Mouse (Mus musculus) induced T-regulatory cell, adult 2 months (primary cell): Measurements from ENCODE around the gene Gnao1.

Experiments
- DNase-seq: peaks from one replicate; pipeline ENCODE4 v3.0.0-alpha.2; 2012; ENCODE audit warnings: low read depth

Gnao1 gene

DNA sequence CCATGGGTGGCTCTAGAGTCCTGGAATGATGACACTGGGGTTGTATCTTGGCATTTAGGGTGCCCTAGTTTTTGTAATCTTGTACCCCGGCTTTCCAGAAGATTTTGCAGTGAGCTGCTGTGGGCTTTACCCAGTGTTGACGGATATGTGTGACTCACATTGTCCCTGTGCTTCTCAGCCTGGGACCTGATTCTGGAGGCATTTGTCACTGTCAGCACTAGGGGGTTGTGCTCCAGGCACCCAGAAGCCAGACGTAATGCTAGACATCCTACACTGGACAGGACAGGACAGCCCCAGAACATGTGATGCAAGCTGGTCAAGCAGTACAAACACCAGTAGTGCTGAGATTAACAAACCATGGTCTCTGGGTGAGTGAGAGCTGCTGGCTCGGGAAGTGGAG is 136.0 kb downstream of the Gnao1 start:
- no peak for DNase-seq

DNA sequence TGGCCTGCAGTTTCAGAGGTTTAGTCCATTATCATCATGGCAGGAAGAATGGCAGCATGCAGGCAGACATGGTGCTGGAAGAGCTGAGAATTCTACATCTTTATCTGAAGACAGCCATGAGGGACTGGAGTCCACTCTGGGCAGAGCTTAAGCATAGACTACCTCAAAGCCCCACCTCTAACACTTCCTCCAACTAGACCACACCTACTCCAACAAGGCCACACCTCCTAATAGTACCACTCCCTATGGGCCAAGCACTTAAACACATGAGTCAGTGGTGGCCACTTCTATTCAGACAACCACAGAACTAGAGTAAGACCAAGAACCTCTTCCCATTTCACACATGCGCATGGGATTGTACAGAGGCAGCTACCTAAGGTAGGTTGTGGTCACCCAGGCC is 136.6 kb downstream of the Gnao1 start:
- DNase-seq: no peak

DNA sequence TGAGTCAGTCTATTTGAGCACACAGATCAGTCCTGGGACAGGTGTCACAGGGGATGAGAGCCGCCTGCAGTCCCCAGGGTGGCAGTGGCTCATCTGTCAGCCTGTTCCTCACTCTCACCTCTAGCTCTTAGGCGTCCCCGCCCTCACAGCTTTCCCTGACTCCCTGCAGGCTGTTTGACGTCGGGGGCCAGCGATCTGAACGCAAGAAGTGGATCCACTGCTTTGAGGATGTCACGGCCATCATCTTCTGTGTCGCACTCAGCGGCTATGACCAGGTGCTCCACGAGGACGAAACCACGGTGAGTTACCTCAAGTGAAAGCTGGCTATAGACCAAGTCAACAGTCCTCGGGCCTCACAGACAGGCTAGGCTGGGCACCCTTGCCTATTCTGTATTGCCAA is 140.4 kb downstream of the Gnao1 start:
- DNase-seq: no peak

DNA sequence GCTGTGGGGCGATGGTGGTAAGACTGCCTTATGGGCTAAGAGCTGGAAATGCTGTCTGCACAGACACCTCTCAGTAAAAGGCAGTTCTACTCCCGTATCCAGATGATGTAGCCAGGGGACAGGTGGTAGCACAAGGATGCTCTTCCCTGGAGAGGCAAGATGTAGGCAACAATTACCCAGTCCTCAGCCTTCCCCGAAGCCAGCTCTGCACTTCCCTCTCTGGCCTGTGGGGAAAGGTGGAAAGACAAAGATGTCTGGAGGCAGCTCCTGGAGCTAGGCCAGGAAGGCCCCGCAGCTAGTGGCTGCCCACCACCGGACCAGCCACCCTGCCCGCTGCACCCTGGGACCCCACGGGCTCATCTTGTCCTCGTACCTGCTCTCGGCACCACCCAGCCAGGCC is 142.7 kb downstream of the Gnao1 start:
- no peak for DNase-seq

DNA sequence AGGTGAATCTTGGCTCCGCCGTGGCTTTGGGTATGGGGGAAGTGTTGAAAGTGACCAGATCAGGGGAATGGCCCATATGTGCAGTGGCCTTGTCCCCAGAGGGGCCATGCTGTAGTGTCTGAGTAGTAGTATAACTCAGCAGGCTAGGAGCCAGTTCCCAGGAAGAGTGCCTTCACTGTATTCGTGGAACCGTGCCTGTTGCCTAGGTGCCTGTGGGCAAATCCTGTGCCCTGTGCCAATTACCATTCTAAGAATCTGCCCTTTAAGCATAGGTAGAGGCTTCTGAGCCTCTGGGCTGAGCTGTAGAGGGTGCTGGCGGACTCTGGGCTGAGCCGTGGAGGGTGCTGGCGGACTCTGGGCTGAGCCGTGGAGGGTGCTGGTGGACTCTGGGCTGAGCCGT is 148.6 kb downstream of the Gnao1 start:
- DNase-seq: no peak

DNA sequence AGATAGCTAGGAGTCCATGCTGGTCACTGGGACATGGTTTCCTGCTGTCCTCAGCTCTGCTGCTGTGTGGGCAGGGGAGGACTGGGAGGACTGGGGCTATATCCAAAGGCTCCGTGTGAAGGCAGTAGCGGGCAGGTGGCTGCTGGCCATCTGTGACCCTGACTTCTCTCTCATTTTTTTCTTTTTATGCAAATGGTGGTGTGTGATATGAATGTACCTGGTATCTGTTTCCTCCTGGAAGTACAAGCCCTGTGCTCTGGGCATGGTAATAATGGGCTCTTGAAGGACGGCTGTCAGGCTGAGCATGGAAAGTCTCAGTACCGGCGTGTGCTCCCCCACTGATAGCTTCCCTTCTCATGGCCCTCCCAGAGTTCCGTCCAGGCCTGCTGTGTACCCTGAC is 151.1 kb downstream of the Gnao1 start:
- DNase-seq: no peak

DNA sequence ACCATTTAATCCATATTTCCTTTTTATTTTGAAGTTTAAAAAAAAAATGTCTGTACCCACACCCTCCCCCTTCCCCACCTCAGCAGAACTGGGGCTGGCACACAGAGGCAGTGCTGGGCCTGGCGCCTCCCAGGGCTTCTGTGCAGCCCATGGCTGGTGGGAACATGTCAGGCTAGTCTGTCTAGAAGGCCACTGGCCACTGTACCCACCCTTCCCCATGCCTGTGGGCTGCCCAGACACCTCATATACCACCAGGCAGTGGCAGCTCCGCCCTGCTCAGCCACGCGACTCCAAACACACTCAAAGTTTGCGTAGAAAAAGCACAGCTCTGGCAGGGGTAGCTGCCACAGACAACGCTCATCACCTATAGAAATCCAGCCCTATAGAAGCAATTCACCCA is 158.5 kb downstream of the Gnao1 start:
- DNase-seq: no peak

DNA sequence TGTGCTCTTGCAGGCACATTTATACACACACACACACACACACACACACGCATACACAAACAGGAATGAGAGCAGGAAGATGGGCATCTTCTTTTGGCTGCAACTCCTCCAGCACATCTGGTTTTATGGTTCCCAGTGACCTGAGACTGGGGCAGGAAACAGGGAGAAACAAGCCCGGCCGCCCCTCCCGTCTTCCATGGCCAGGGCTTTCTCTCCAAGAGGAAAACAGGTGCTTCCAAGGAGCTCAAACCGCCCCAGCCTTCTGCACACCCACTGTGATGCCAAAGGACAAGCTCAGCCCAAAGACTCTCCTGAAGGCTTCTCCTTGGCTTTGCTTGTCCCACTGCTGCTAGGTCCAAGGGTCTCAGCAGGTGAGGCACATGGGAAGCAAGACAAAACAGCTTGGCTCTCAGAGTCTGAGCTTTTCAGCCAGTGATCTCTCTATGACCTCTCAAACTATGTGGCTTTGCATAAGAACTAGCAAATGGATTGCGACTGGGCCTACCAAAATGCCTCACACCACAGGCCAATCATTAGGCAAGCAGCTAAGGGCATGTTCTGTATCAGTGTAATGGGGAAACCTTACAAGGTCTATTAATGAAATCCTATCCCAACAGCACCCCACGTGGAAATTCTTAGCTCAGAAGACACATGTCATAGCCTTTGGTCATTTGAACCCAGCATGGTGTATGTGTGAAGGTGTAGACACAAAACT is 160.0 kb downstream of the Gnao1 start:
- no peak for DNase-seq

DNA sequence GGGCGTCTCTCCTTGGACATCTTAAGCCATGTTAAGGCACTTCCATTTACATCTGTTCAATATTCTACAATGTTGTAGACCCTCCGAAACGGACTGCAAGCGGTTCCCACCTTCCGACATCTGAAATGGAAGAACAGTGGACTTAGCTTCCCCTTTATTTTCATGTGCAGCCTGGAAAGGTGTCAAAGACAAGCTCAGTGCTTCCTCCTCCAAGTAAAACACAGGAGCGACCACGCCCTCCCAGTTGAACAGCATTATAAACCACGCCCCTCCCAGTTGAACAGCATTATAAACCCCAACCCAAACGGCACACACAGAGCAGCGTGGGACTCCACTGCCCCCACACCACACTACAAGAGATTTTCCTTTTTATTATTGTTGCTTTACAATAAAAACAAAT is 161.7 kb downstream of the Gnao1 start:
- DNase-seq: no peak

DNA sequence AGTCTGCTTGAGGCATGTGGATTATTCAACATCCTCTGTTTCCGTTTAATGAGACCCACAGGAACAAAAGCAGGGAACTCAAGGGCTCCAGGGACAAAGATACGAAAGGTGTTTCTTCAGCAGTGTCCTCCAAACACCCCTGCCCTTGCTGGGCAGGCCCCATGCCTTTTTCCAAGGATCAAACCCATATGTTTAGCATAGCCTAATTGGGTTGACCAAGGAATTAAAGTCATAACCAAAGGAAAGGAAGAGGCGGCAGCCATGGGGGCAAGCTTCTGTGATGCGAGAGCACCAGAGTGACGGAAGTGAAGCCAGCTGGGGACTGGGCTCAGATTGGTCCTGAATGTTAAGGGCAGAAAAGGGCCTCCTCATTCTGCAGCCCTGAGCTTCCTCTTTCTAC is 162.4 kb downstream of the Gnao1 start:
- no peak for DNase-seq

DNA sequence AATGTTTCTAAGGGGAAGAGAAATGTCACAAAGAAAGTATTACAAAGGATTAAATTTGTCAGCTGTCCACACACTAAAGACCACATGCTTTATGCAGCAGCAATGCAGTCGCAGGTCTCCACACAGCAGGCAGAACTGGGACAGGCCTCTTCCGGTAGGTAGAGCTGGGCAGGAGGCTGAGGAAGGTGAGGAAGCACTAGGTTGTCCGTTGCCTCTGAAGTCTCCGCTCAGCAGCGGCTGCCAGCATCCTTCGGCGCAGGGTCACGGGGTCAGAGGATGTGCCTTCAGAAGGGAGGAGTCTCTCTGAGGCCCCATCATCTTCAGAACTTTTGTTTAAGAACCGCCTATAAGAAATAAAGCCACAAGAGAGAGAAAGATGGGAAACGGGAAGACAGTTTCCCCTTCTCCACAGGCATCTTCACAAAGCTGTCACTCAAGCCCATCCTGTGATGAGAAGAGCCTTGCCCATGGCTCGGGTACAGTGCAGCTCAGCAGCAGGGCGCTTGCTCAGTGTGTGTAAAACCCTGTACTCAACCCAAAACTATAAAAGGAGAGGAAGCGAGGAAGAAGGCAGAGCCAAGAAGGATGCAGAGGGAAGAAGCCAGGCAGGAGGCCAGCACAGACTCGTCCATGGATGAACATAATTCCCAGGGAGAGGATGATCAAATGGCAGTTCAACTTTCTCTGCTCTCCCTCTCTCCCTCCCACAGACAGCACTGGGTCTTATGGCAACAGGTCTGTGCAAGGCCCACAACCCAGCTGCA is 163.4 kb downstream of the Gnao1 start:
- no peak for DNase-seq

DNA sequence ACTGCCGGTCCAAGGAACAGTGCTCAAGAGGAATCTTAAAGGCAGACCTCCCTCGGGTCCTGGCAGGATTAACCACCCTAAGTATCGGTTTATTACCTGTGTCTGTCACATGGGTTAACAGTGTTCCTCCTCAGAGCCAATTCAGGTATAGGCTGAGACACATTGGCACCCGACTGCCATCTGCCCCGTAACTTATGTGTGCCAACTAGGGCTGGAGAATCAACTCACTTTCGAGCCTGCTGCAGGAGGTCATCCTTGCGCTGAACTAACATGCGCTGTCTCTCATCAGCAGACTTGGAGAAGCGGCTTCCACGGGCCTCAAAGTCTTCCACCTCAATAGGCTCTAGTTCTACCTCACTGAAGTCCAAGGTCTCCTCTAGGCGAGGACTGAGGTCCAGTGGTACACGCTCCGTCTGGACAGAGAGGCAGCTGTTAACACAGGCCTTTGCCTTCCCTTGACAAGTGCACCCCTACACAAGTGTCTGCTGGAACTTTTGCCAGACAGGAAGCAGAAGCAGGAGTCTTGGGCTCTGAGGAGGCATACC is 164.1 kb downstream of the Gnao1 start:
- DNase-seq: no peak

DNA sequence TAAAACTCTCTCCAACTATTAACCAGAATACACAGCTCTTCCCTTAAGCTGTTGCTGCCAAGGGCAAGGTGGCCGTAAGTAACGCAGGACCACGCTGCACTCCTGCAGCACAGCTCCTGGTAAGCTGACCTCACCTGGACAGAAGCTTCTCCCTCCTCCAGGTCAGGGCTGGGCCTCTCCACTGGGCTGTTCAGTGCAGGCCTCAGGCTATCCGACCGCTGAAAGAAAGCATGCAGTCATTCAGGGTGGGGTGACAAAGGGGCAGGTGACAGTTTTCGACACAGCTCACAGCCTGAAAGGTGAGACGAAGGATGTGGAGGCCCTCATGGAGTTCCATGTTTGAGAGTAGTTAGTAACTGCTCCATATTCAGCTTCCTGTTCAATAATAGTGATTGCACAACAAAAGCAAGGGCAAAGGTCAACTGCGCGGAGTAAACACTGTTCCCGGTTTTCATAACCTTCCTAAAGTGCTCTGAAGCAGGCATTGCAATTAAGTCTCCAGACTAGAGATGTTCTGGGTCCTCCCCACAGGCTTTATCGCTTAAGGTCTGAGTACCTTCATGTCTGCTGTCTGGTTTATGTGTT is 164.9 kb downstream of the Gnao1 start:
- DNase-seq: no peak

DNA sequence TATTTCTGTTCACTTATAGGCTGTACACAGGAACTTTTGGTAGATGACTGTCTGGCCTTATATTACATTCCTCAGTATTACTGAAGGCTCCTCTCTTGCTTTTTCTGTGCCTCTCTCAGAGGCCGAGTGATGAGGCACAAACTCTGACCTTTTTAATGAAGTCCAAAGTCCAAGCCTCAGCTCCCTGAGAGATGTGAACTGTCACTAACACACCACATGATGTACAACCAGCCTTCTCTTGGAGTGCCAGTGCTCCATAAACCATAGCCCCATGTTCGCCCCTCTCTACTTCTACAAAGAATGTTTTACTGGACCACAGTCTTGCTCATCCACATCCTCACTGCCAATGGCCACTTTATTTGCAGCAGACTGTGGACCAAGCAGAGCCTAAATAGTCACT is 165.6 kb downstream of the Gnao1 start:
- no peak for DNase-seq

DNA sequence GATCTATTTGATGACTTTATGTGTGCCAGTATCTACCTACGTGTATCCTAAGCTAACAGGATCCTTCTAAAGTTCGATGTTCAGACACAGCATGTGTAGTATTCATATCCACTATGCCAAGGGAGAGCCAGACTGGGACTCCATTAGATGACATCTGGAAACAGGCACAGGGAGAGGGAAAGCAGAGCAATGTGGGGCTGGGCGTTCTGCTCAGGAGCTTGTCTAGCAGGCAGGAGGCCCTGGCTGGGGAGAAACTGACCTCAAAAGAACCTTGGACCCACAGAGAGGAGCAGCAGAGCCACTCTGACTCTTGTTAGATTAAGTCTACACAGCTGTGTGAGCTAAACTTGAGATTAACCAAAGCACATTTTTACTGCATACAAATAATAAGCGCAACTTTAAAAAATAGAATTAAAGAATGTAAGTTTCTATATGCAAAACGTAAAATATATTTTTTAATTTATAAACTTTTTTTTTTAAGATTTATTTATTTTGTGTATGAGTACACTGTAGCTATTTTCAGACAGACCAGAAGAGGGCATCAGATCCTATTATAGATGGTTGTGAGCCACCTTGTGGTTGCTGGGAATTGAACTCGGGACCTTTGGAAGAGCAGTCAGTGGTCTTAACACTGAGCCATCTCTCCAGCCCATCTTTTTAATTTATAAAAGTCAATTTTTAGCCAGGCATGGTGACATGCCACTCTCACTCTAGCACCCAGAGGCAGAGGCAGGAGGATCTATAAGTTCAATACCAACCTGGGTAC is 166.9 kb downstream of the Gnao1 start:
- DNase-seq: no peak

DNA sequence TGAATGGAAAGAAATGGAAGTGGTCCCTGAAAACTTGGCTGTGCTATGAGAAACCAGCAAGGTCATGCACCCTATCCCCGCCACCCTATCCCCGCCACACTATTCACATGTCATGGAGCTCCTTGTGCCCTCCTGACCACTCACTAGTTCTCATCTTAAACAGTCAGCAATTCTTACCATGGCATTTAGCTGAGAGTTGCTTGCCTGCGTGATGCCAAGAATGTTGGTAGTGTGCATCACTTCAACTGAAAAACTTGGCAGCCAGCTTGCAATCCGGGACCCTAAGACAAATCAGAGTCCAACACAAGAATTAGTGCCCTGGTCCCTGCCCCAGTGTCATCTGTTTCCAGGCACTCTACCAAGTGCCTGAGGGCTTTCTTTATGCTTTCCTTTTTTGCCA is 170.4 kb downstream of the Gnao1 start:
- no peak for DNase-seq

DNA sequence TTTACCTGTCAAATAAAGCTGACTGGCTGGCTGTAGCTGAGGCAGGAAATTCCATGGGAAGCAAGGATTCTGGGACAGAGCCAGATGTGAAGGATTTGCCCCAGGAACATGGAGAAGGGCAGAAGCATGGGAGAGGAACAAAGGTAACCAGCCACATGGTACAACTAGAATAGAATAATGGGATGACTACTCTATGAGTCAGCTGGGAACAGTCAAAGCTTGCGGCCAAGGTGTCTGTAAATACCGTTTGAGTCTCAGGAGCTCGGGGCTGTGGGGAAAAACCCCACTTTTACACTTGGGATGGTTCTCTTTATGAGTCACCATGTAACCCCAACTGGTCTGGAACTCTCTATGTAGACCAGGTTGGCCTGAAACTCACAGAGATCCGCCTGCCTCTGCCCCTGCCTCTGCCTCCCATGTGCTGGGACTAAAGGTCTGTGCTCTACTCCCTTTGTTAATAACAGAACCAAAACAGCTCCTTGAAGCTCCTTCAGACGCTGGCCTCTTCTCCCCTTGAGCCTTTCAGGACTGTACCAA is 172.0 kb downstream of the Gnao1 start:
- no peak for DNase-seq

DNA sequence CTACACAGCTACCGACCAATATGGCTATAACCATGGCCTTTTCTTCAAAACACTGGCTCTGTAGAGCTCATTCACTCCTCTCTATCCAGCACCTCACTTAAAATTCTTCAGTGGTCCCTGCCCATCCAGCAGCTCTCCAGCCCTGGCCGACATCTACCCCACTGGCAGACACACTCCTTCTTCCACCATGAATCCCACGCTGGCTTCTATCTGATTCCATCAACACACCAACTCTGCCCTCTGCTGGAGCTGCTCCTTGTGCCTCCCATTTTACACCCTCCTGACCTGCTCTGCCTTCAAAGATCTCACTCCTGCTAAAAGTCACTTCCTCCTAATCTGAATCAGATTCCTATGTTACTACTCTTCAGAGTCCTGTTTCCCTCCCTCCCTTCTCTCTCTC is 174.1 kb downstream of the Gnao1 start:
- no peak for DNase-seq

DNA sequence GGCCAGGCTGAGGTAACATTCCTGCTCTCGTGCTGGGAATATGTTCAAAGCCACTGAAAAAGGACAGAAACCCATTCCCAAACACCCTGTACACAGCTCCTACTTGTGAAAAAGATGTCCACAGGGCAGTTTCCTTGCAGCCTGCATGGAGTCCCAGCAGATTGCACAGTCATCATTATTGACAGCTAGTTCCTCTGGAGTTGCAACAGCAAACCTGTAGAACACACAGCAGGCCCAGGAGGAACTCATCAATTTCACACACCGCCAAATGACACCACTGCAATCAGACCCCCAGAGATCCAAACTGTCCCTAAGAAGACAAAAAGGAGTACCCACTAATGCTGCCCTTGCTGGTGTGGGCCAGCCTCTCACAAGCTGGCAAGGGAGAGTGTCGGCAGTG is 175.0 kb downstream of the Gnao1 start:
- DNase-seq: no peak

DNA sequence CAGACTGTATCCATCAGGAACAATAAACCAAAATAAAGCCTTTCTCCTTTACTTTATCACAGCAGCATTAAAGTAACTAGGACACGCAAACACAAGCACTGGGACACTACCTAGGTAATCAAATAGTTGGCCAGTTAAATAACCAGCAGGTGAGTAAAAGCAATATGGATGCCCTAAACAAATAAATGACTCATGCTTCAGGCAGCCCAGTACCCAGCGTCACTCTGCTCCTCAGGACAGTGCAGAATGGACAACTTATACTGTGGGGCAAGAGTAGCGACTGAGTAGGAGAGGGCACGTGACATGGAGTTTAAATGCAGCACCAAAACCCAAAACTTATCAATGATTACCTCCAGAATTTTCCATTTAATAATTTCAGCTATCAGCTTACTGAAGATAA is 180.0 kb downstream of the Gnao1 start:
- no peak for DNase-seq

DNA sequence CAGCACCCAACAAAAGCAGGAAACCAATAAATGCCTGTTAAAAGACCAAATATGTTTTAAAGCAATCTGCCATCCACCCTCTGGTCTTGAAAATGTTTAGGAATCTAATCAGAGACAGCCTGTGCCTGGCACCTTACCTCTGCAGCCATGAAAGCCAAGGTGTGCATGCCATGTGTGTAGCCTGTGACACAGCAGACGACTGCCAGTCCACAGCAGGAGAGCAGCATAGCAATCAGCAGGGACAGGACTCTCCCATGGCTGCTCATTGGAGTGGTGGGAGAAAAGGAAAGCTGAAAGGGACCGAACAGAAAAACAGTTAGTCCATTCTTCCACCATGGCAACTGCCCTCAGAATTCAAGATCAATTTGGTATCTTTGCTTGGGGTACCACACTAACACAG is 189.2 kb downstream of the Gnao1 start:
- DNase-seq: no peak

DNA sequence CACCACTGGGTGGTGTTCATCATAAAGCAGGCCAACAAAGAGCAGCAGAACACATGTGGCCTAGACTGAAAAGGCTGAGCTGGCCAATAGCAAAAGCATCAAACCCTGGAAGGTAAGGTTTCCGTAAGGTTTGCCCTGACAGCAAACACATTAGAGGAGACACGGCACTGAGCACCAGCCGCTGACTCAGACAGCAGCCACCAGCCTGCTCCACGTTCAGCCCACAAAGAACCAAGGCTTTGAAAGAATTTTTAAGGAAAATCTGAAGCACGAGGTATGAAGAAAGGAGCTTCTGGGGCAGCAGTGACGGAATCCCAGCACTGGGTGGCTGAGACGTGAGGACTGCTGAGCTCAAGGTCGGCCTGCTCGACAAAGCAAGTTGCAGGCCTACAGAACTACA is 194.4 kb downstream of the Gnao1 start:
- no peak for DNase-seq
